Mouse (Mus musculus): Measurements from ENCODE around the gene Tex37.

GRCm38 (mm10) chr6:70953274-70953673 lies 34.5 kb upstream of the Tex37 start:
- TF ChIP-seq POLR2A (IDR thresholded peaks at IDR 0.05; ENCODE audit: insufficient read depth, low read depth, low read length) (no peak), CTCF (IDR thresholded peaks at IDR 0.05; ENCODE audit: insufficient read depth, low read depth, low read length) (no peak)
